Mouse (Mus musculus) megakaryocyte, embryonic 14.5 days (primary cell): Measurements from ENCODE around the gene Ndc1. TPM values are rescaled to one million over a fixed set of nuclear protein-coding genes. Genes with fewer than 3 reads are reported as not detected.
A peak's percentile ranks its signal among the peaks of the same experiment; 100 is the strongest.

Source experiments
- H3K27me3 ChIP-seq: replicated peaks from 2 replicates; pipeline ENCODE3; 2012; ENCODE audit warnings: inconsistent platforms
- H3K36me3 ChIP-seq: replicated peaks from 2 replicates; pipeline ENCODE3; 2012; ENCODE audit warnings: low read length, inconsistent platforms, mixed read lengths
- H3K4me1 ChIP-seq: 2 replicates; pipeline ENCODE4 v1.6.1; 2012; ENCODE audit warnings: inconsistent platforms
- H3K4me3 ChIP-seq: replicated peaks from 2 replicates; pipeline ENCODE3; 2012; ENCODE audit warnings: moderate library complexity, mild to moderate bottlenecking, inconsistent platforms
- H3K9me3 ChIP-seq: 2 replicates; pipeline ENCODE4 v1.6.1; 2012; ENCODE audit warnings: inconsistent platforms
- FLI1 ChIP-seq: IDR thresholded peaks from 2 replicates; pipeline ENCODE4 v1.6.1; 2012; ENCODE audit warnings: low read length, inconsistent platforms, mixed read lengths
- GATA1 ChIP-seq: IDR thresholded peaks from 3 replicates; pipeline ENCODE4 v1.6.1; 2012; ENCODE audit warnings: mixed read lengths, low read length, inconsistent platforms, borderline replicate concordance
- polyA plus RNA-seq: library from polyadenylated mRNA; stranded (reverse); fragments of >175 nt; gene quantifications from 2 replicates; pipeline ENCODE4 v1.2.3, GENCODE M21; 2012; ENCODE audit warnings: low replicate concordance; ENCODE audit not compliant: insufficient read depth

Gene Ndc1
- polyA plus RNA-seq, 1 experiment, result 3.0 TPM

DNA sequence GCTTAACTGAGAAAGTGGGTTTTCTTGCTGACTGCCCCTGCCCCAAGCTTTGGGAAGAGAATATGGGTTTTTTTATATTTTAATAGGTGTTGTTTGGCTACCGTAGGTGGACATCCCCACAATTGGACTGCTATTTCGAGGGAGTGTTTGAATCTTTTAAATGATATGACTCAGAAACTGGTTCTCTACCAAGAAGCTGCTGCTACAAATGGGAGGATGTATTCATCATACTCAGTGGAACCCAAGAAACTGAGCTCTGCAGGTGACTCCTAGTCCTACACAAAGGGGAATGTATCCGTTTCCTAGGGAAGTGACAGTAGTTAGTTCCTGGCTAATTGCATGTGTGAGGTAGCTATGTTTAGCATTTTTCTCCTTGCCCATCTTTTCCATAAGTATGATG lies 21.8 kb downstream of the Ndc1 start:
- H3K4me1 ChIP-seq, result no peaks in the 10 kb centered on the region
- H3K9me3 ChIP-seq, result no peaks in the 10 kb centered on the region
- TF ChIP-seq FLI1 (no peak), GATA1 (no peak)
- H3K36me3 ChIP-seq, result peaks cover 95% of the 10 kb centered on the region
- no peaks in the 10 kb centered on the region for H3K27me3 ChIP-seq
- H3K4me3 ChIP-seq, result no peak overlapping the region

DNA sequence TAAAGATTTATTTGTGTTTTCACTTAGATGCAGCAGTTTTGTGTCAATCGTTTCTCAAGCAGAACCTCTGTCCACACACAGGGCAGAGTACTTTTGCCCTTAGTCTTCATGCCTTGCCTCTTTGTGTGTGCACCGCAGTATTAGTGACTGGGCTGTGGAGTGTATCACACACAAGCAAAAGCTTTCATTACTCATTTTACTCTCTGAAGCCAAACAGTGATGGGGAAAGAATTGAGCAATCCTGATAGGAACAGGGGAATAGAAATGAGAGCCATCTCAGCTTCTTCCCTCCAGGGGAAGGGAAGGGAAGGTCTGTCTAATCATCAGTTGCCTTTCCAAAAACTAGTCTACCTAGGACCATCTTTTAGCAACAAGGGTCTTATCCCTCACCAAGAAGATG lies 26.2 kb downstream of the Ndc1 start:
- TF ChIP-seq GATA1 (no peak), FLI1 (no peak)
- Histone ChIP-seq H3K9me3 (no peaks in the 10 kb centered on the region), H3K36me3 (peaks cover 96% of the 10 kb centered on the region), H3K27me3 (no peaks in the 10 kb centered on the region), H3K4me3 (no peak overlapping the region), H3K4me1 (no peaks in the 10 kb centered on the region)

GRCm38 (mm10) chr4:107420202-107420601 lies 52.6 kb downstream of the Ndc1 start:
- H3K4me1 ChIP-seq, result peaks cover 7% of the 10 kb centered on the region; the same call in 1 of the 2 replicates

GRCm38 (mm10) chr4:107421711-107422110 lies 54.1 kb downstream of the Ndc1 start:
- no peak for TF ChIP-seq GATA1
- TF ChIP-seq FLI1, result no peak
- no peak overlapping the region for H3K4me3 ChIP-seq

More at GRCm38 (mm10) chr4:107420202-107420601, 52.6 kb downstream of the Ndc1 start:
- no peak for TF ChIP-seq GATA1
- TF ChIP-seq FLI1, result no peak
- peaks cover 38% of the 10 kb centered on the region for H3K36me3 ChIP-seq
- H3K27me3 ChIP-seq, result peaks cover 6% of the 10 kb centered on the region
- H3K4me3 ChIP-seq, result no peak overlapping the region
- no peaks in the 10 kb centered on the region for H3K9me3 ChIP-seq

DNA sequence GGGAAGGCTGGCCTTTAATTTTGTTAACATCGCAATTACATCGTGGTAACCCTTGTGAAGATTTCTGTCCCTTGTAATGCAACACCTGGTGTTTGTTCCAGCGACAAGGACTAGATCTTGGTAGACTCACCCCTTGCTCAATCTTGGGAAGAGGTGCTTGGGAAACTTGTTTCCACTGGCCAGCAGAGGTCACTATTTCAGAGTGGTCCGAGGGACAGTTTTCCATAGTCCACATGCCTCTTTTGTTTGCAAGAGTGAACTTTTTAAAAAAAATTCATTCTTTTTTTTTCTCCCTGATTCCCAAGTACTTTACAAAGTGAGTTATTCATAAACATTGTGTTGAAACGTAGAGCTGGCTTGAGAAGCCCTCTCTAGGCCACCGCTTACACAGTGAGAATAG lies 54.6 kb downstream of the Ndc1 start:
- Histone ChIP-seq H3K9me3 (no peaks in the 10 kb centered on the region), H3K4me1 (peaks cover 7% of the 10 kb centered on the region; the same call in 1 of the 2 replicates), H3K36me3 (peaks cover 21% of the 10 kb centered on the region), H3K4me3 (no peak overlapping the region), H3K27me3 (peaks cover 22% of the 10 kb centered on the region)
- TF ChIP-seq GATA1 (no peak), FLI1 (no peak)

More at GRCm38 (mm10) chr4:107421711-107422110, 54.1 kb downstream of the Ndc1 start:
- Histone ChIP-seq H3K36me3 (peaks cover 25% of the 10 kb centered on the region), H3K27me3 (peaks cover 18% of the 10 kb centered on the region), H3K9me3 (no peaks in the 10 kb centered on the region), H3K4me1 (peaks cover 7% of the 10 kb centered on the region; the same call in 1 of the 2 replicates)

DNA sequence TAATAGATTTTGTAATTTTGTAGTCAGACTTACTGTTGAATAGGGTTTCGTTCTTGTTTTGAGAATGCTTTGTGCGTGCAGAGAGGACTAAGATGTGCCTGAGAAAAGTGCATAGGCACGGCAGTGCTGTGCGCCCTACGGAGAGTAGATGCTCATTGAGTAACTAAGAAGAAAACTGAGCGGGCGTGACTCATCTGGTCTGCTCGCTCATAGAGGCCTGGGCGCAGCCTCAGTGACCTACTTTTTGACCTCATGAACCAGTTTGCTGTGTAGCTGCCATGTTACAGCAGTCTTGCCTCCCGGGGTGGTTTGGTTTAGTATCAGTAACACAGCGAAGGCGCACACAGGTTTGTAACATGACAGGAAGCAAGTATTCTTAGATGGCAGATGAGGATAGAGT lies 58.0 kb downstream of the Ndc1 start:
- Histone ChIP-seq H3K4me3 (no peak overlapping the region), H3K4me1 (peaks cover 7% of the 10 kb centered on the region; the same call in 1 of the 2 replicates), H3K27me3 (peaks cover 42% of the 10 kb centered on the region), H3K36me3 (no peaks in the 10 kb centered on the region), H3K9me3 (no peaks in the 10 kb centered on the region)
- TF ChIP-seq GATA1 (no peak), FLI1 (no peak)

- Histone ChIP-seq H3K4me1 (peaks cover 2% of the 10 kb centered on the region; the same call in 1 of the 2 replicates), H3K9me3 (no peaks in the 10 kb centered on the region), H3K36me3 (no peaks in the 10 kb centered on the region), H3K27me3 (peaks cover 43% of the 10 kb centered on the region), H3K4me3 (no peak overlapping the region)
- TF ChIP-seq FLI1 (no peak), GATA1 (no peak)
Measured at GRCm38 (mm10) chr4:107426631-107427030, 59.0 kb downstream of the Ndc1 start.

- Histone ChIP-seq H3K4me1 (peaks cover 21% of the 10 kb centered on the region), H3K4me3 (no peak overlapping the region), H3K27me3 (peaks cover 74% of the 10 kb centered on the region), H3K36me3 (no peaks in the 10 kb centered on the region), H3K9me3 (0 out of 2 replicates have a peak, but pooled peaks cover 3% of the 10 kb centered on the region)
- no peak for TF ChIP-seq FLI1
- no peak for TF ChIP-seq GATA1
Measured at GRCm38 (mm10) chr4:107432717-107433116, 65.1 kb downstream of the Ndc1 start.

DNA sequence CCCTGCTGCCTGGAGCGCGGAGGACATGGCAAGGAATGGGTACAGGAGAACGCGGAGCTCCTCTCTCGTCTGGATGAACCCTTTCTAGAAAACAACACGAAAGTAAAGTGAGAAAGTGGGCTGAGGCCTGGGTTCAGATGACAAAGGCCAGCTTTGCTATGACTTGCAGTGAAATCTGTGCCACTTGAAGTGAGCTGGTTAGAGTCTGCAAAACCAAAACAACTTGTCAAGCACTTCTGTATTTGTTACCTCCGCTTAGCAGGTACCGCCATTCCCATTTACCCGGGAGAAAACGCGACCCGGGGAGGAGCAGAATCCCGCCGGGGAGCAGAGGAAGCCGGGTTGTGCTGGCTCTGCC lies 66.4 kb downstream of the Ndc1 start:
- H3K27me3 ChIP-seq, result peaks cover 78% of the 10 kb centered on the region
- peaks cover 21% of the 10 kb centered on the region for H3K4me1 ChIP-seq
- peak overlapping the region; percentile 89 for H3K4me3 ChIP-seq
- no peak for TF ChIP-seq FLI1
- TF ChIP-seq GATA1, result no peak
- 0 out of 2 replicates have a peak, but pooled peaks cover 3% of the 10 kb centered on the region for H3K9me3 ChIP-seq
- no peaks in the 10 kb centered on the region for H3K36me3 ChIP-seq

DNA sequence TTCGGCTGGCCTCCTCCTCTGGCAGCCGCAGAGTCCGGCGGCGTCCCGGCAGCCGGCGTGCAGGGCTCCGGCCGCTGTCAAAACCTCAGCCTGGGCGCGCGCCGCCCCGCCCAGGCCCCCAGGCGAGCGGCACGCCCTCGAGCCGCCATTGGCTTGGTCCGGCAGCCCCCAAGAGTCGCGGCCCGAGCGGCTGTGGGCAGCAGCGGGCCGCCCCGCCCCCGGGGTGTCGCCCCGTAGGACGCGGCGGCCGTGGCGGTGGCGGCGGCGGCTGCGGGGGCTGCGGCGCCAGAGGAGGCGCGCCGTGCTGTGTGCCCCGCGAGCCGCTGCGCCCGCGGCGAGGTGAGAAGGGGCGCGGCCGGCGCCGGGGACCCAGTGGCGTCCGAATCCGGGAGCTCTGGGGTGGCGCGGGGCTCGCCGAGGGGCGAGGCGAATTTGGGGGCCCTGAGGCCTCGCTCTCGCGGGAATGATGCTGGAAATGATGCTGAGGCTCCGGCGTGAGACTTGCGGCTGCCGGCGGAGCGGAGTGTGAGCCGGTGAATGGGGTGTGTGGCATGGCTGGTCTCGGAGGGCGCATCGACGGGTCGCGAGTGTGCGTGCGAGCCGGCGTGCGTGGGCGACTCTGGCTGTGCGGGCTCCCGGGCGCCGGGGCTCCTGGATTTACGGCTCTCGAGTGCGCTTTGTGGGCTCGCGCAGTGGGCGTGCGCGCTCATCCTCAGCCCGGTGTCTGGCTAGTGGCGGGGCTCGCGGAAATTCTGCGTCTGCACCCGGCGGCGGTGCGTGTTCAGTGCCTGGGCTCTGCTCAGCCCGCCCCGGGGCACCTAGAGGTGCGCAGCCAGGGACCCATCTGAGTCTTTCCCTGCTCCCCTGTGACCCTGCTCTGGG lies 67.0 kb downstream of the Ndc1 start, which contains the start of gene Glis1:
TSS of gene Glis1 (plus strand) at position 236 of the 882 bp plus-strand sequence.
- Histone ChIP-seq H3K4me3 (peak within 1 kb of the TSS; percentile 89), H3K36me3 (no peaks in the 10 kb centered on the region), H3K4me1 (peaks cover 21% of the 10 kb centered on the region), H3K27me3 (peaks cover 85% of the 10 kb centered on the region), H3K9me3 (0 out of 2 replicates have a peak, but pooled peaks cover 3% of the 10 kb centered on the region)
- TF ChIP-seq FLI1, result no peak
